Mouse (Mus musculus): ENCODE measurements at regions not wholly inside any gene's neighbourhood (a gene's known extent, or its start where the extent isn't known, plus 50 kb on each side); places are given as distances from the start of the nearest gene placed in this dataset.

GRCm38 (mm10) chr5:98108394-98108793 lies 58.6 kb upstream of the Prdm8 start:
- Histone ChIP-seq H3K36me3 (replicated peaks; ENCODE audit: control insufficient read depth, insufficient read depth) (no peaks in the 10 kb centered on the region), H3K27me3 (ENCODE audit: control insufficient read depth, insufficient read depth, low read length) (no peaks in the 10 kb centered on the region), H3K4me2 (replicated peaks) (no peak overlapping the region), H3K9me3 (ENCODE audit: control insufficient read depth, low read length) (no peaks in the 10 kb centered on the region), H3K4me3 (replicated peaks; ENCODE audit: low read length) (no peak overlapping the region), H3K4me1 (replicated peaks; ENCODE audit: control insufficient read depth, insufficient read depth, low read length) (no peaks in the 10 kb centered on the region), H3K27ac (no peak overlapping the region), H3K9ac (no peak overlapping the region)
- 91% methylated on average over 3 of the region's 3 CpGs for WGBS
- no peak for DNase-seq (ENCODE audit: low spot score)
- ATAC-seq (ENCODE audit: low FRiP score): no peak

GRCm38 (mm10) chr5:98106261-98106660 lies 60.7 kb upstream of the Prdm8 start:
- H3K4me2 ChIP-seq (replicated peaks): no peak overlapping the region
- no peaks in the 10 kb centered on the region for H3K27me3 ChIP-seq (ENCODE audit: control insufficient read depth, insufficient read depth, low read length)
- WGBS: 79% methylated on average over 6 of the region's 6 CpGs
- no peak overlapping the region for H3K9ac ChIP-seq
- no peaks in the 10 kb centered on the region for H3K4me1 ChIP-seq (replicated peaks; ENCODE audit: control insufficient read depth, insufficient read depth, low read length)
- no peak for DNase-seq (ENCODE audit: low spot score)
- H3K9me3 ChIP-seq (ENCODE audit: control insufficient read depth, low read length): no peaks in the 10 kb centered on the region
- no peak overlapping the region for H3K27ac ChIP-seq
- no peak overlapping the region for H3K4me3 ChIP-seq (replicated peaks; ENCODE audit: low read length)
- no peak for ATAC-seq (ENCODE audit: low FRiP score)
- no peaks in the 10 kb centered on the region for H3K36me3 ChIP-seq (replicated peaks; ENCODE audit: control insufficient read depth, insufficient read depth)

- H3K4me2 ChIP-seq (replicated peaks): no peak overlapping the region
- WGBS: 50% methylated on average over 7 of the region's 7 CpGs
- no peak overlapping the region for H3K4me3 ChIP-seq (replicated peaks; ENCODE audit: low read length)
- H3K27ac ChIP-seq: no peak overlapping the region
- DNase-seq (ENCODE audit: low spot score) (peak; percentile 29), ATAC-seq (ENCODE audit: low FRiP score) (peak; percentile 37; the same call in 1 of the 2 replicates)
- no peaks in the 10 kb centered on the region for H3K9me3 ChIP-seq (ENCODE audit: control insufficient read depth, low read length)
- H3K9ac ChIP-seq: no peak overlapping the region
- H3K27me3 ChIP-seq (ENCODE audit: control insufficient read depth, insufficient read depth, low read length): no peaks in the 10 kb centered on the region
- H3K4me1 ChIP-seq (replicated peaks; ENCODE audit: control insufficient read depth, insufficient read depth, low read length): no peaks in the 10 kb centered on the region
- no peaks in the 10 kb centered on the region for H3K36me3 ChIP-seq (replicated peaks; ENCODE audit: control insufficient read depth, insufficient read depth)
Measured at GRCm38 (mm10) chr5:98083409-98083808, 52.6 kb upstream of the Antxr2 start.

- no peak for DNase-seq (ENCODE audit: low spot score)
- H3K36me3 ChIP-seq (replicated peaks; ENCODE audit: control insufficient read depth, insufficient read depth): no peaks in the 10 kb centered on the region
- no peaks in the 10 kb centered on the region for H3K4me1 ChIP-seq (replicated peaks; ENCODE audit: control insufficient read depth, insufficient read depth, low read length)
- H3K4me3 ChIP-seq (replicated peaks; ENCODE audit: low read length): no peak overlapping the region
- no peaks in the 10 kb centered on the region for H3K27me3 ChIP-seq (ENCODE audit: control insufficient read depth, insufficient read depth, low read length)
- H3K9ac ChIP-seq: no peak overlapping the region
- 91% methylated on average over 5 of the region's 5 CpGs for WGBS
- no peak overlapping the region for H3K4me2 ChIP-seq (replicated peaks)
- H3K9me3 ChIP-seq (ENCODE audit: control insufficient read depth, low read length): no peaks in the 10 kb centered on the region
- no peak overlapping the region for H3K27ac ChIP-seq
- ATAC-seq (ENCODE audit: low FRiP score): no peak
Measured at GRCm38 (mm10) chr5:98081204-98081603, 50.4 kb upstream of the Antxr2 start.

Measured in hindbrain, embryonic 14.5 days (tissue).